Mouse (Mus musculus) forelimb bud, embryonic 11.5 days (tissue): ENCODE results near the gene Pef1.

ENCODE experiments used
- DNase-seq: peaks from one replicate; pipeline ENCODE4 v3.0.0-alpha.2; 2012; ENCODE audit warnings: low read depth, low spot score

Pef1 gene

DNA sequence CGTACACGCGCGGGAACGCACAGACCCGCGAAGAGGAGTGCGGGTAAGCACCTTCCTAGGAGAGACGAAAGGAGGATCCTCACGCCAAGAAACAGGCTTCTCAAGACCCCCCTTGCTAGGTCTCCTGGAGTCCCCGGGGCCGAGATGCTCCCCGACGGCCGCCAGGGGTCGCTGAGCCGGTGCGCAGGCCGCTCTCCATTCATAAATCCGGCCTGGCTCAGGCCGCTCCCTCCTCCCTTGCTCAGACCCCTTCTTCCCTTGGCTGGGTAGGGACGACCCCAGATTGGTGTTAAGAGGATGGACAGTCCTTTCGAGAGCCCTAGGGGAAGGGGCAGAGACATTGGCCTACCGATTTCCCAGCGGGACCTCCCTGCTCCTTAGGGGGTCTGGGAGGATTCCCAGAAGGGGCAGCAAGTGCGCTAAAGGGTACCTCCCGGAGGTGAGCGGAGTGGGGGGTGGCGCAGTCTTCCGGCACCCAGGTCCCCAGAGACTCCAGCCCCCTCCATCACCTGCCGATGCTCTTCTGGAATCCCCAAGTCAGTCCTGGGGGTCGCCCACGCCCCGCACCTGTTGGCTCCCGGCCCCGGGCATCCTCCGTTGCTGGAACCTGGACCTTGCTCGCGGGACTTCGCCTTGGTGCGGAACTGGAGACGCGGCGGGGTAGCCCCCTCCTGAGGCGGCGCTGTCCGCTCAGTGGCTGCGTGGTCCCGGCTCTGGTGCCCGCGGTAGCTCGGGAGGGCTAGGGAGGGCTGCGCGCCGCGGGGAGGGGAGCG, 36.3 kb downstream of the Pef1 start:
- peak; percentile 76 for DNase-seq

DNA sequence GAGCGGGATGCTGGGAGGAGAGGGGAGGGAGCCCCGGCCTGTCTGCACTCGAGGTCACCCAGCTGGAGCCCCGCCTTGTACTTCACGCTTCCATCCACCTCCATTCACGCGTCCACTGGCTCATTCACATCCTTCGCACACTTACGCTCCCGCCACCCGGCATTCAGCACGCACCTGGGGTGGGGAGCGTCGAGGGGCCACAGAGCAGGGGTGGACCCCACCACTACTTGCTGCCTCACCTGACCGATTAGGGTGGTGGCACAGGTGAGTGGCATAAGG, 36.8 kb downstream of the Pef1 start, which contains the start of gene Hcrtr1:
Gene Hcrtr1, minus strand, starts transcription at position 146 of the 279 bp plus-strand sequence.
- no peak for DNase-seq

DNA sequence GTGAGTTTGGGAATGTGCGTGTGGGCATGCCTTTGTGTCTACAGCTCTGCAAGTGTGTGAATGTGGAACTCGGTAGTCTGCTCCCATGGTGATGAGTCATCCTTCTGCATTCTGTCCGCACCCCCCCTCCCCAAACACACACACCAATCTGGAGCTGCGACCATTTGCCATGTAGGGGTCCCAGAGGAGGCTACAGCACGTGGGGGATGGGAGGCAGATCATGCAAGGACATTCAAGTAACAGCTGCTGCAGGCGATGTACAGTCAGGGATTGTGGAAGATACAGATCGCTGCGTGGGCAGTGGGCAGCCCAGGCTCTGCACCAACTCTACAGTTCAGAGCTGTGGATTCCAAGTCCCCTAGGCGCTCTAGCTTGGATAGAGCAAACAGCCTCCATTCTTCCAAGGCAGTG, 38.6 kb downstream of the Pef1 start:
- no peak for DNase-seq

DNA sequence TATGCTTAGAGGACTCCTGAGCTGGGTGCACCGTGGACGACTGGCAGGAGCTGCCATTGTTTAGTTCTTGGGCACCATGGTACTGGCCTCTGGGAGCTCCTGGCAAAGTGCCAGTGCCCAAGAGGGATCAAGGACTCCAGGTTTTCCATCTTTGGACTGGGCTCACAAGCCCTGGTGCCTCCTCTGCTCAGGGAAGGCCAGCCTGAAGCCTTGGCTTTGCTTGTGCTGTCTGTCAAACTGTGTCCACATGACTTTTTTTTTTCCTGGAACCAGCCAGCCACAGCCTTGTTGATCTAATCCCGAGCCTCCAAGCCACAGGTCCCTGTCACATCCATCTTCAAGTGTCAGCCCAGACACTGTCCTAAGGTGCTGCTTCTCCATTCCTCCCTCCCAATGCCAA, 39.4 kb downstream of the Pef1 start:
- no peak for DNase-seq

DNA sequence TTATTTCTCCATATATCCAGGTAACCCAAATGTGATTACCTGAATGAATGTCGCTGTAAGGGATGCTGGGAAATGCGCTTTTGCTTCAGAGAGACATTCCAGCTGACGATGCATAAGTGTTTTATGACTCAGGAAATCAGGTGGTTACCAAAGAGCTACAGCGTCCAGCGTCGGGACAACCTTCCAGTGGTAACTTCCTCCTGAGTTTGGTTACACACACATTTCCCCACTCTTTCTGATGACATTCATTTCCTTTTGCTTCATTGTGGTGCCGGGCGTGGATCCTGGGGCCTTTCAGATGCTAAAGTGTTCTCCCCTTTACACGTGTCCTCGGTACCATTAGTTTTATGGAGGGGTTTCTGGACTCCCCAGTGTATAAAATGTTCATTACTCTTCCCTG, 46.0 kb downstream of the Pef1 start:
- no peak for DNase-seq

DNA sequence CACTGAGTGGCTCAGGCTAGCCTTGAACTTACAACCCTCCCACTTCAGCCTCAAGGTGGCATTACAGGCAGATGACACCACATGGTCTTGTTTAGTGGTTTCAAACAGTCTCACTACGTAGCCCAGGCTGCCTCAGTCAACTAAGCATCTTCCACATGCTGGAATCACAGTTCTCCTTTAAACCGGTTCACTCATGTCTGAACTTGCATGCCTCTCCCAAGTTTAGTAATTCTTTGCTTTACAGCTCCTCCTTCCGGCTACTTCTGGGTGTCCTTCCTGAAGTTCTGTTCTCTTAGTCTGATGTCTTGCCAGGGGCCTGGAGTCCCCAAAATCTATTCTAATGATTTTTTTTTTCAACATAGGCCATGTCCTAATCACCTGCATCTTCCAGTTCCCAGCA, 51.9 kb downstream of the Pef1 start:
- no peak for DNase-seq

DNA sequence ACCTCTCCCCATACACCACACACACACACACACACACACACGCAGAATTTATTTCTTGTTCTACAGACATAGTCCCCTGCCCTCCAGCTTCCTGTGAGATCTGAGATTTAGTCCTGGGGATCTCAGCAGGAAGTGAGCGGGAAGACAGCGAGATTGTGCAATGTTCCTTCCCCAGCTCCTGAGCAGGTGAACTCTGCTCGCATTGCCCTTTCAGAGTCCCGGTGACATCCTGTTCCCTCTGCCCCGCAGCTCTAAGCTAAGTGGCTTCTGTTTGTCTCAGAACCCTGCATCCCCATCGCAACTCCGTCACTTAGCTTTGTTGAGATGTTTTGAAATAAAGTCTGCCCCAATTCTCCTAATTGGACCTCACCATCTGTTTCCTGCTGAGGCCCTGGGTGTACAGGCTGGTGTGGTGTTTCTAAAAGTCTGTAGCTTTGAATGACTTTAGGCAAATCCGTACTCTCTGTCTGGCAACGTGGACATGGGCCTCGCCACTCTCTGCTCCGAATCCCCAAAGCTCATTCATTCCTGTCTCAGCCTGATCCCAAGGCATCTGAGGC, 54.5 kb downstream of the Pef1 start:
- DNase-seq, result no peak

DNA sequence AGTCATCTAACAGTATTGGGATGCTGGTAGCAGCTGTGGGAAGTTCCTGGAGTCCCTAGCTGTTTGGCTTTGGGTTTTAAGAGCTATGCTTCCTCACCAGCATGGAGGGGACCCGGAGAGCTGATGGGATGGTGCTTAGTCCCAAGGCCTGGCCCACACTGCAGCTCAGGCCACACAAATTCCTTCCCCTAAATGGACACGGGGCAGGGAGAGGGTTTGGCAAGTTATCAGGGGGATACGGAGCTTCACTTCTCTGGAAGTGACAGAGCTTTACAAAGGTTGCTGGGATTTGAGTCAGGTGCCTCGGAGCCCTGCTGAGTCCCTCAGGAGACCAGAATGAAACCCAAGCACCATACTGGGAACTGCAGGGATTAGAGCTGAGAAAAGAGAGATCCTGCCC, 59.0 kb downstream of the Pef1 start:
- DNase-seq, result no peak

DNA sequence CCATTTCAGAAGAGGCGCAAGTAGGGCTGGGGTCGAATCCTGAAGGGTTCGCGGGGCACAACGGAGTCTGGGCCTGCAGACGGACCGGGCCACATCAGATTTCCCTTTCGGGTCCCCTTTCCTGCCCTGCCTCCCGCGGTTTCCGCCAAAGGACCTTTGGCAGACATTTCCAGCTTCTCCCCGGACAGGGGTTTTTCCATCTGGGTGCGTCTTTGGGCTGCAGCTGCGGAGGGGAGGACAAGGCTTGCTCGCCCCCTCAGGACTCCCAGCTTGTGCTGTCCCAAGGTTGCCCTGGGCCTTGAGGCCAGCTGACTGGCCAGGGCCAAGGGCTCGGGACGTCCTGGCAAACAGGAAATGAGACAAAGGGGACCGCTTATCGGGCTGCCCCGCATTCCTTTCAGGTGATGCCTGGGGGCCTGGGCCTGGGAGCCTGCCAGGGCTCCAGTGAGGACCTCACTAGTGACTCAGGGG, 61.1 kb downstream of the Pef1 start:
- peak; percentile 26 for DNase-seq

DNA sequence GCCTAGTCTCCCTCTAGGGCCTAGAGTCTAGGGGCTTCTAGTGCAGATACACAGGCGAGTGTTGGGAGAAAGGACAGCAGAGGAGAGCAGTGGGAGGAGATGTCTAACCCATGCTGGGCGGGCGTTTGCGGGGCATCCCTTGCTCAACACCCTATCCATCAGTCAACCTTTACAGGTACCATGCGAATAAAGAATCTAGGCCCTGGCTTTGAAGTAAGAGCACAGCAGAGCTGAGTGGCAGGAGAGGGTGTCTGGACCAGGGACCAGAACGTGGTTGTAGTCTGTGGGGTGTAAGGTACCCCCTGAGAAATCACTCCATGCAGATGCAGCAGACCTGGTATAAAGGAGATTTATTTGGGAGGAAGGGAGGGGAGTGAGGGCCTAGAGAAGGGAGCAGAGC, 61.8 kb downstream of the Pef1 start:
- no peak for DNase-seq

DNA sequence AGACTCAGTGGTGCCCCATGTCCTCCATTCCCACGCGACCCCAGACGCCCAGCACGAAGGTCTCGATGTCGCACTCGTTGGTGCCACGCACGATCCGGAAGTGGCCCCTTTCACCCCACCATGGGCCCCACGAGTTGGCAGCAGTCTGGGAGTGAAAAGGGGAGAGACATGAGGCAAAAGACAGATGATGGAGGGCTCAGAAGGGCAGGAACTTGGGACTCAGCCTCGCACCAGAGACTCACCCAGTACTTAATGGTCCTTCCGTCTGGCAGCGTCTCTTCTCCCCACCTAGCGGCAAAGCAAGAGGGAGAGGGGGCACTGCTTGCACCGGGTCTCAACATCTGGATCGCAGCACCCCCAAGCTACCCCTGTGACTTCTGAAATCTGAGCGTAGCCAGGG, 63.7 kb downstream of the Pef1 start:
- DNase-seq, result no peak

DNA sequence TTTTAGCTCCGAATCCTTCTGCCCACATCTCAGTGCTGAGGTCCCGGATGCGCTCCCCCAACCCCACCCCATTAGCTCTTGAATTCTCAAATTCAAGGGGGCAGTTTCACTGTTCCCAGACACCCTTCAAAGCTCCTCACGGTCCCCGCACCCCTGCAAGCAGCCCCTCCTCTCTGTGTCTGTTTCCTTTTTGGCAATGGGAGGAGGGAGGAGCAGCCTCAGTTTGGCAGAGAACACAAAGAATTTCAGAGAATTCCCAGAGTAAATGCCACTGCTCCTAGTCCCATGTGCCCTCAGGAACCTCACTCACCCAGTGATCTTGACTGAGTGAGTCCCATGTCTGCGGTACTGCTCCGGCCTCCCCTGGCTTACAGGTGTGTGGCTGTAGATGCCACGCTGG, 64.2 kb downstream of the Pef1 start:
- no peak for DNase-seq

DNA sequence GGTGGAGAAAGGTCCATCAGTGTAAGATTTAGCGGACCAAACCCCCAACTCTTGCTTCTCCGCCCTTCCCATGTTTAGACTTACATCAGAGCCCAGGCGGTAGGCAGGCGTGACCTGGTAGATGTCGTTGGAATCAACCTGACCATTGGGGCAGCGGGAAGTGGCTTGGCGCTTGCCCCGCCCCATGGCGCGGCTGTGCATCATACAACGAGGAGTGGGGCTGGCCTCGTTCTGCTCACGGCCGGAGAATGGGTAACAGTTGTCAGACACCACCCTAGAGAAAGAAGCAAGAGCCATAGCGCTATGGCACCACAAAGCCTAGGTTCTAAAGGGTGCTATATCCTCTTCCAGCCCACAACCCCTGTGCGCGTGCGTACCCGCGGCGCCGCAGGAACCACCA, 65.0 kb downstream of the Pef1 start:
- DNase-seq, result no peak

DNA sequence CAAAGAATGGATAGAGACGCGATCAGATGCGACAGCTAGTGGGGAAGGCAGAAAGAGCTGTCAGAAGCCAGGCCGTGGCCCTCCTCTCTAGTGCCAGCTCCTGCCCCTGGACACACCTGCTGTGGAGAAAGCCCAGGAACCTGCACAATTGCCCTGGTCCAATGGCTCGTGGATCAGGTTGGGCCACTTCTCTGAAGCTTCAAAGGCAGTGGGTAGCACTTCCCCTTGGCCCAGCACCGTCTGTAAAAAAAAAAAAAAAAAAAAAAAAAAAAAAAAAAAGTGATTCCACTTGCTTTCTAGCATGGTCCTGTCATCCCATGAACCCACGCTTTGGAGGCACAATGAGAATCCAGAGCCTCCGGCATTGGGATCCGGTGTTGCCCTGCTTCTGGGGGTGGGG, 65.5 kb downstream of the Pef1 start:
- no peak for DNase-seq

DNA sequence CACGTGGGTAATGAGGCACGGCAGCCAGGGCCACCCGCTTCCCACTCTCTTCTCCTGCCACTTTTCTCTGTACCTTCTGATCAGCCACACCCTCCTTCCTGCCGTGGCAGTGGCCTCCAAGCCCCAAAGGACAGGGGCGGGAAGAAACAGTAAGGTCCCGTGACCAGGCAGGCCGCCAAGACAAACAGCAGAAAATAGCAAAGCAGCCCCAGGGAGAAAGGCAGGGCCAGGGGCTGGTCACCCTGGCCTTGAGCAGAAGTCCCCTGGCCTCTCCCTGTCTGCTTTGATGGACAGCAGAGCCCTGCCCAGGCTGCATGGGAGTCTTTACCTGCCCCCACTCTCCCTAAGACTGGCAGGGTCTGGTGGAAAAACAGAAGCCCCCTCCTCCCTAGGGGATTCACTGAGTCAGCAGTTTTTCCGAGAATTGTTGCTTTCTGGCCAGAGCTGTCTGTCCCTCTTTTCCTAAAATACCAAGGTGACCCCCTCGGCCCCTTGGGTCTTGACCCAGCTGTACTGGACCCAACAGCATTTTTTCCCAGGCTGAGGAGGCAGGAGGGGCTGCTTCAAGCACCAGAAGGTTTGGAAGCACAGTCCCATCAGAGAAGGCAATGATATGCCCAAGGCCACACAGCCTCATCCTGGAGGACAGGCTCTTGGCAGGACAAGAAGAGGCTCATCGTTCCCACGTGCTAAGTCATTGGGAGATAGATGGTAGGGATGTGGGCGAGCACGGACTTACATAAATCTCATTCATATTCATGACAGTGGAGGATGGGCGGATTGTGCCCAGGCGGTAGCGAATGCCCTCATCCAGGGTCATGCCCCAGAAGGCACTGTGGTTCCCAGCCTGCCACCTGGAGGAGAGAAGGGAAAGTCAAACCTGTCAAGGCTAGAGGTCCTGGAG, 66.2 kb downstream of the Pef1 start:
- no peak for DNase-seq

DNA sequence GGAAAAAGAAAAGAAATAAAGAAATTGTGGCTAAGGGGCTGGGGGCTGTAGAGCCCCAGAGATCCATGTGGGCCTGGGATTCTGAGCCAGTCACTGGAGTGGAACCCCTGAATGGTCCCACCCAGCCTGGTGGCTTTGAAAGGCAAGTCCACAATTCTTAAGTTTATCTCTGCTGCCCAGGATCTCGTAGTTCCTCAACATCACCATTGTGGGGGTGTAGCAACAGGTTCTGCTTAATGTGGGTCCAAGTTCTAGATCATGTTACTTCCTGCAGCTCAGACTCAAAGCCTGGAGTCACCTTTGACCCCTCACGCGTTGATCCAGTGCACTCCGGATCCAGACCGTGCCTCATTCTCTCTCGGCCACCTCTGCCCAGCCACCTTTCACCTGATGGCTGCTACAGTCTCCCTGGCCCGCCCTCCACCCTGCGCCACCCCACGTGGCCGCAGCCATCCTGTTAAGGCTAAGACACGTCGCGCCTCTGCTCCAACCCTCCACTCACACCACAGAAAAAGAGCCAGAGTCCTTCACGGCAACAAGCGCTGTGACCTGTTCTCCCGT, 67.1 kb downstream of the Pef1 start:
- DNase-seq, result no peak

DNA sequence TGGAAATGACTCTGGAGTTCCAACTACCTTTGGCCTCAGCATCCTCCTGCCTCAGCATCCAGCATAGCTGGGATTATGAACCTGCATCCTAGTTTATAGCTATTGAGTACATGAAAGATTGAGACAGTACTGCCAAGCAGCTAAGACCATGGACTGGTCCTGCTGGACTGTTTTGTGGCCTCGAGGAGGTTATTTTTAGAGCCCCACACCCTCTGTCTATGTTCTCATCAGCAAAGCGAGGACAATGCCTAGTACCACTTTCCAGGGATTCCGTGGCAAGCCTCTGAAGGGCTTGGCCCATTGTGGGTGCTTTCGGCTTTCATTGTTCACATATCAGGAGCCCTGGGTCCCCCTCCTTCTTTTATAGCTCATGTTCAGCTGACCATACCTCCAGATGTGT, 68.0 kb downstream of the Pef1 start:
- DNase-seq, result no peak

DNA sequence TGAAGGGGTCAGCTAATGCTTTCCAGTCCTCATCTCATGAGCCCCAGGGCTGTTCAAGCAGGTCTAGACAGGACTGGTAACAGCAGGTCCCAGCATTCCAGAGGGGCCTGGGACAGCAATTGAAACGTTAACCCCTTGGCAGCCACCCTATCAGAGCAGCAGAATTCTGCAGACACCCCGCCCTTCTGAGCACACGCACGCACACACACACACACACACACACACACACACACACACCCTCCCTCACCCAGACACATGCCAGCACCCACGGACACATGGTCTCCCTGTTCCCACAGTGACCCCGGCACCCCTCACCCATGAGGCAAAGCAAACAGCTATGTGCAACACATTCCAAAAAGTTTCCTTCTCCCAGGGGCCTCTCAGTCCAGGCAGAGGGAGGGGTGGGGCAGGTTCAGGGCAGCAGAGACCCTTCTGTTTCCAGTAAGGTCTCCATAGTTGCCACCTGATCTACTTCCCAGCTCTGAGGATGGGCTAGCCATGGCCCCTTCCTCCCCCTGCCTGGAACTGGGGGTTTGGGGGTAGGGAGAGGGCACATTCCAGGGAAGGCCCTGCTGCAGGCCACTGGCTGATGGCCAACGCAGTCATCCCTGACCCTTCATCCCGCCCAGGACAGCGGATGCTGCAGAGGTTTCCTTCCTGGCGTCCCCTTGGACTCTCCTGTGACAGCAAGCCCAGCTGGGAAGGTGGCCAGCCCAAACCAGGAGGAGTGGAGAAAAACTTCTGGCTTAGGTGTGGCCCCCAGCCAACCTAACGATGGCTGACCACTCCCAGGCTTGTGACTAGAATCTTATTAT, 69.8 kb downstream of the Pef1 start:
- peak; percentile 76 for DNase-seq

DNA sequence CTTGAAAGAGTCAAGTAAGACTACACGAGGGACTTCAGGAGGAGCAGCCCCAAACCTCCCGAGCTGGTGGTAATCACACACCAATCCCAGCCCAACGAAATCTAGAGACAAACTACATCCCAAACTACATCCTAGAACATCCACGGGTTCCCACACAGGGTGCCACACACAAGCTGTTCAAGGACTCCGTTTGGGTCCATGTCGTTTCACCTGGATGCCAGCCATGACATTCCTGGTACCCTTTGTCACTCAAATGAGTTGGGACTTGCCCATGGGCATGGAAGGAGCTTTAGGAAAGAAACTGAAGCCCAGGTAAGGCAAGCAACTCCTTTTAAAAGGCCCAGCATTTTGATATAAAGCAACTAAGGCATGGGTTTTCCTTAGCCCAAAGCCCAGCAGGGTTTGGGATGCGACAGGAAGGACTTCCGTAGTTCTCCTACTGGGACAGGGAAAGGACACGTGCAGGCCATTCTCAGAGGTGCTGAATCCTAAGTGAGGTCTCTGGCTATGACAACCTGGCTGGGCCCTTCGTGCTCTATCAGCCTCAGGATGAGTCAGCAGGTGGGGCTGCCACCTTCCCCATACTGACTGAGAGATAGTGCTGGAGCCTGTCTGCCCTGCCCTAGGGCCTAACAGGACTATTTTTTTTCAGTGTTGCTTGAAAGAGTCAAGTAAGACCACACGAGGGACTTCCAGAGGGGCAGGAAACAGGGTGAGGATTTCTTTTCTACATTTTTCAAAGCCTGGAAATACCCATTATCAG, 70.9 kb downstream of the Pef1 start:
- DNase-seq, result no peak

DNA sequence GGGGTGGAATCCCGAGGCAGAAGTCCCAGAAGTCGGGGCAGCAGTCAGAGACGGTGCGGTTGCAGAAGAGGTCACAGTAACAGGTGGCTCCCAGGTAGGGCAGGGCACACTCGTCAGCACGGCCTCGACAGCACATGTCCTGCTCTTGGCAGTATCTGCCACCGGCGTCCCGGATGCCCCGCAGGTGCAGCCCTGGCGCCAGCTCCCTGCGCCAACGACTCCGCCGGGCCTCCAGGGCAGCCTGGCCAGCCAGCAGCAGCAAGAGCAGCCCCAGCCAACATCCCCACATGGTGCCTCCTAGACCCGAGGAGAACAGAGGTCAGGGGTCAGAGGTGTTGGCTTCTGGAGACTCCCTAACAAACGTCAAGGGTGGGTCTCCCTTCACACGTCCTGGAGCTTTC, 71.6 kb downstream of the Pef1 start:
- DNase-seq, result no peak
